Mouse (Mus musculus): ENCODE data around the gene Ckap5. TPM values are rescaled to one million over a fixed set of nuclear protein-coding genes. Genes with fewer than 3 reads are reported as not detected.
"Not testable (repeated sequence)": the region's sequence is repeated elsewhere in the genome, so short reads cannot be mapped to it uniquely, and the experiment has no call there.

Gene Ckap5
- polyA plus RNA-seq, 1 experiment = 13.9 TPM

DNA sequence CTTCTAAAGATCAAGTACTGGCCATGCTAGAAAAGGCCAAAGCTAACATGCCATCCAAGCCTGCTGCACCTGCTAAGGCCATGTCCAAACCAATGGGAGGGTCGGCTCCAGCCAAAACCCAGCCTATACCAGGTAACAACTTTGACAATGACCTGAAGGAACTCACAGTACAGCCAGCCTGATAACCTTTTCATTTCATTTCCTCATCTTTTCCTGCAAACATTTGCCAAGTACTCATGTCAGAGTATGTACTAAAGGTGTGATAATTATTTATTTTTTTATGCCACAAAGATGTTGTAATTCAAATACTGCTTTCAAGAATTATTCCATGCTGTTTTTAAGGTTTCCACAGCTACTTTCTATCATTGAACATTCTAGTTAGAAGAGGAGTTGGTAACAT, 59.7 kb downstream of the Ckap5 start:
- Histone ChIP-seq H3K36me3 (ENCODE audit: control insufficient read depth, insufficient read depth) (peaks cover 98% of the 10 kb centered on the region), H3K4me3 (ENCODE audit: insufficient read depth, poor library complexity, severe bottlenecking) (no peak overlapping the region), H3K79me3 (ENCODE audit: low read depth) (no peaks in the 10 kb centered on the region), H3K27me3 (ENCODE audit: control insufficient read depth, insufficient read depth, insufficient read length) (no peaks in the 10 kb centered on the region), H3K79me2 (ENCODE audit: control insufficient read depth, insufficient read depth) (no peaks in the 10 kb centered on the region), H3ac (ENCODE audit: control insufficient read depth, insufficient read length, low read depth) (no peak overlapping the region)
- no peak for TF ChIP-seq CEBPB (IDR thresholded peaks at IDR 0.05; ENCODE audit: low read depth)
- TF ChIP-seq USF1 (IDR thresholded peaks at IDR 0.05; ENCODE audit: low read depth) = no peak
- TF ChIP-seq MAX (IDR thresholded peaks at IDR 0.05) = no peak
- no peak for TF ChIP-seq FOSL1 (IDR thresholded peaks at IDR 0.05; ENCODE audit: insufficient read depth, low read length, poor library complexity, severe bottlenecking)
- no peak for TF ChIP-seq CTCF (IDR thresholded peaks at IDR 0.05; ENCODE audit: control insufficient read depth, insufficient read depth, insufficient read length)
- TF ChIP-seq MYOD1 (IDR thresholded peaks at IDR 0.05; ENCODE audit: control insufficient read depth, insufficient read length, low read depth) = no peak
- TF ChIP-seq MYOG (IDR thresholded peaks at IDR 0.05; ENCODE audit: control insufficient read depth, extremely low read depth, insufficient read length) = no peak

DNA sequence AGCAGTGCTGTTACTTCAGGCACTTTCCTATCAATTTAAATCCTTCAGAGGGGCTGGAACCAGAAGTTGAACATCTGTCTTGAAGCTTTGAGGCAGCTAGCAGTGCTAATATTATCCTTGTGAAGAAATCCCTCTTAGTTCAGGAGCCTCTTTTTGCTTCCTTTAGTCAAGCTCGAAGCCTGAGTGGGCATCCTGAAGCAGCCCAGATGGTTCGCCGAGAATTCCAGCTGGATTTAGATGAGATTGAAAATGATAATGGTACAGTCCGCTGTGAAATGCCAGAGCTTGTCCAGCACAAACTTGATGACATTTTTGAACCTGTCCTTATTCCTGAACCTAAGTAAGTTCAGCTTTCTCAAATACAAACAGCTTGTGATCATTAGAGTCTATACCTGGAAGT, 73.9 kb downstream of the Ckap5 start:
- H3K4me3 ChIP-seq (ENCODE audit: insufficient read depth, poor library complexity, severe bottlenecking) = no peak overlapping the region
- H3K79me3 ChIP-seq (ENCODE audit: low read depth) = no peaks in the 10 kb centered on the region
- H3ac ChIP-seq (ENCODE audit: control insufficient read depth, insufficient read length, low read depth) = no peak overlapping the region
- TF ChIP-seq CEBPB (IDR thresholded peaks at IDR 0.05; ENCODE audit: low read depth) = no peak
- TF ChIP-seq FOSL1 (IDR thresholded peaks at IDR 0.05; ENCODE audit: insufficient read depth, low read length, poor library complexity, severe bottlenecking) = no peak
- no peak for TF ChIP-seq MYOG (IDR thresholded peaks at IDR 0.05; ENCODE audit: control insufficient read depth, extremely low read depth, insufficient read length)
- no peak for TF ChIP-seq USF1 (IDR thresholded peaks at IDR 0.05; ENCODE audit: low read depth)
- TF ChIP-seq MAX (IDR thresholded peaks at IDR 0.05) = no peak
- TF ChIP-seq MYOD1 (IDR thresholded peaks at IDR 0.05; ENCODE audit: control insufficient read depth, insufficient read length, low read depth) = no peak
- TF ChIP-seq CTCF (IDR thresholded peaks at IDR 0.05; ENCODE audit: control insufficient read depth, insufficient read depth, insufficient read length) = no peak
- no peaks in the 10 kb centered on the region for H3K79me2 ChIP-seq (ENCODE audit: control insufficient read depth, insufficient read depth)
- peaks cover 95% of the 10 kb centered on the region for H3K36me3 ChIP-seq (ENCODE audit: control insufficient read depth, insufficient read depth)
- H3K27me3 ChIP-seq (ENCODE audit: control insufficient read depth, insufficient read depth, insufficient read length) = no peaks in the 10 kb centered on the region

DNA sequence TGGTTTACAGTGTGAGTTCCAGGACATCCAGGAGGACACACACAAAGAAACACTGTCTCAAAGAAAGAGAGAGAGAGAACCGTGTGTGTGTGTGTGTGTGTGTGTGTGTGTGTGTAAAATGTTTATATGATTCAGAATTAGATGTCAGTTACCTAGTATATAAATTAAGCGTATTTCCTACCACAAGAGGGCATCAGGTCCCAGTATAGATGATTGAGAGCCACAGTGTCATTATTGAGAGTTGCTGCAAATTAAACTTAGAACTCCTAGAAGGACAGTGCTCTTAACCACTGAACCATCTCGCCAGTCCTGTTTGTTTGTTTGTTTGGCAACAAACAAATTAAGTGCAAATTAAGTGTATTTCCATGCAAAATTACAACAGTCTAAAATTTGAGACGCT, 75.8 kb downstream of the Ckap5 start:
- TF ChIP-seq MYOD1 (IDR thresholded peaks at IDR 0.05; ENCODE audit: control insufficient read depth, insufficient read length, low read depth) = no peak
- no peak for TF ChIP-seq MAX (IDR thresholded peaks at IDR 0.05)
- TF ChIP-seq CEBPB (IDR thresholded peaks at IDR 0.05; ENCODE audit: low read depth) = no peak
- no peak for TF ChIP-seq MYOG (IDR thresholded peaks at IDR 0.05; ENCODE audit: control insufficient read depth, extremely low read depth, insufficient read length)
- no peak for TF ChIP-seq USF1 (IDR thresholded peaks at IDR 0.05; ENCODE audit: low read depth)
- TF ChIP-seq FOSL1 (IDR thresholded peaks at IDR 0.05; ENCODE audit: insufficient read depth, low read length, poor library complexity, severe bottlenecking) = no peak
- no peak for TF ChIP-seq CTCF (IDR thresholded peaks at IDR 0.05; ENCODE audit: control insufficient read depth, insufficient read depth, insufficient read length)
- Histone ChIP-seq H3K79me3 (ENCODE audit: low read depth) (no peaks in the 10 kb centered on the region), H3ac (ENCODE audit: control insufficient read depth, insufficient read length, low read depth) (no peak overlapping the region), H3K79me2 (ENCODE audit: control insufficient read depth, insufficient read depth) (no peaks in the 10 kb centered on the region), H3K27me3 (ENCODE audit: control insufficient read depth, insufficient read depth, insufficient read length) (no peaks in the 10 kb centered on the region), H3K4me3 (ENCODE audit: insufficient read depth, poor library complexity, severe bottlenecking) (no peak overlapping the region), H3K36me3 (ENCODE audit: control insufficient read depth, insufficient read depth) (peaks cover 91% of the 10 kb centered on the region)

DNA sequence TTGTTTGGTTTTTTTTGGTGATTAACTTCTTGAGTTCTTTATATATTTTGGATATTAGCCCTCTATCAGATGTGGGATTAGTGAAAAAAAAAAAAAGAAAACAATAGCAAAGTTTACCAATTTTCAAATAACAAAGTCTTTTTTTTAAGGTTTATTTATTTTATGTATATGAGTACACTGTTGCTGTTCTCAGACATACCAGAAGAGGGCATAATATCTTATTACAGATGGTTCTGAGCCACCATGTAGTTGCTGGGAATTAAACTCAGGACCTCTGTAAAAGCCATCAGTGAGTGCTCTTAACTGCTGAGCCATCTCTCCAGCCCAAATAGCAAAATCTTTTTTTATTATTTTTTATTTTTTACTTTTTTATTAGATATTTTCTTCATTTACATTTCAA, 82.8 kb downstream of the Ckap5 start:
- H3K27me3 ChIP-seq (ENCODE audit: control insufficient read depth, insufficient read depth, insufficient read length); H3ac ChIP-seq (ENCODE audit: control insufficient read depth, insufficient read length, low read depth); H3K79me2 ChIP-seq (ENCODE audit: control insufficient read depth, insufficient read depth); H3K79me3 ChIP-seq (ENCODE audit: low read depth); H3K4me3 ChIP-seq (ENCODE audit: insufficient read depth, poor library complexity, severe bottlenecking): not testable (repeated sequence)
- H3K36me3 ChIP-seq (ENCODE audit: control insufficient read depth, insufficient read depth) = peaks cover 81% of the 10 kb centered on the region

DNA sequence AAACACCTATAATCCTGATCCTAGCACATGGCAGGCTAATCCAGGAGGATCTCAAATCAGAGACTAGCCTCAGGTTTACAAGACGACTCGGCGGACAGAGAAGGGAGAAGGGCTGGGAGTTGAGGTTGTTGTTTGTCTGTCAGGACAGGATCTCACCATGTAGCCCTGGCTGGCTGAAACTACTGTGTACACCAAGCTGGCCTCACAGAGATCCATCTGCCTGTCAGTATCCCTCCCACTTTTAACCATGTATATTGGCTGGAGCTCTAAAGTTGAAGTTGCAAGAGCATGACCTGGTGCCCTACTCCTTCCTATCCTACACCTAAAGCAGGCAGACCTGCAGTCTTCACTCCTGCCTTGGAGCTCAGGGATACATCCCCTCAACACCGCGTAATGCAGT, 95.8 kb downstream of the Ckap5 start:
- TF ChIP-seq CTCF (IDR thresholded peaks at IDR 0.05; ENCODE audit: control insufficient read depth, insufficient read depth, insufficient read length) (no peak), MYOG (IDR thresholded peaks at IDR 0.05; ENCODE audit: control insufficient read depth, extremely low read depth, insufficient read length) (no peak), MAX (IDR thresholded peaks at IDR 0.05) (no peak), FOSL1 (IDR thresholded peaks at IDR 0.05; ENCODE audit: insufficient read depth, low read length, poor library complexity, severe bottlenecking) (no peak)
- Histone ChIP-seq H3K79me3 (ENCODE audit: low read depth) (no peaks in the 10 kb centered on the region), H3K4me3 (ENCODE audit: insufficient read depth, poor library complexity, severe bottlenecking) (no peak overlapping the region), H3K36me3 (ENCODE audit: control insufficient read depth, insufficient read depth) (peaks cover 68% of the 10 kb centered on the region), H3ac (ENCODE audit: control insufficient read depth, insufficient read length, low read depth) (no peak overlapping the region), H3K79me2 (ENCODE audit: control insufficient read depth, insufficient read depth) (no peaks in the 10 kb centered on the region), H3K27me3 (ENCODE audit: control insufficient read depth, insufficient read depth, insufficient read length) (no peaks in the 10 kb centered on the region)

DNA sequence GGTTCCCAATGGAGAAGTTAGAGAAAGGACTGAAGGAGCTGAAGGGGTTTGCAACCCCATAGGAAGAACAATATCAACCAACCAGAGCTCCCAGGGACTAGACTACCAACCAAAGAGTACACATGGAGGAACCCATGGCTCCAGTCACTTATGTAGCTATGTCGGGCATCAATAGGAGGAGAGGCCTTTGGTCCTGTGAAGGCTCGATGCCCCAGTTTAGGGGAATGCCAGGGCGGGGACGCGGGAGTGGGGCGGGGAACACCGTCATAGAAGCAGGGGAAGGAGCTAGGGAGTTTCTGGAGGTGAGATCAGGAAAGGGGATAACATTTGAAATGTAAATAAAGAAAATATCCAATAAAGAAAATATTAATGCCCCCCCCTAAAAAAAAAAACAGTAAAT, 96.8 kb downstream of the Ckap5 start:
- not testable (repeated sequence) for H3K4me3 ChIP-seq (ENCODE audit: insufficient read depth, poor library complexity, severe bottlenecking); H3ac ChIP-seq (ENCODE audit: control insufficient read depth, insufficient read length, low read depth); H3K79me2 ChIP-seq (ENCODE audit: control insufficient read depth, insufficient read depth); H3K79me3 ChIP-seq (ENCODE audit: low read depth); H3K27me3 ChIP-seq (ENCODE audit: control insufficient read depth, insufficient read depth, insufficient read length)
- H3K36me3 ChIP-seq (ENCODE audit: control insufficient read depth, insufficient read depth) = peaks cover 58% of the 10 kb centered on the region
